Mouse (Mus musculus): ENCODE measurements around the gene Slc2a9. TPM values are rescaled to one million over a fixed set of nuclear protein-coding genes. Genes with fewer than 3 reads are reported as not detected.

The Slc2a9 gene
- polyA plus RNA-seq, 1 experiment from 2014 or later, result 0.64 TPM

DNA sequence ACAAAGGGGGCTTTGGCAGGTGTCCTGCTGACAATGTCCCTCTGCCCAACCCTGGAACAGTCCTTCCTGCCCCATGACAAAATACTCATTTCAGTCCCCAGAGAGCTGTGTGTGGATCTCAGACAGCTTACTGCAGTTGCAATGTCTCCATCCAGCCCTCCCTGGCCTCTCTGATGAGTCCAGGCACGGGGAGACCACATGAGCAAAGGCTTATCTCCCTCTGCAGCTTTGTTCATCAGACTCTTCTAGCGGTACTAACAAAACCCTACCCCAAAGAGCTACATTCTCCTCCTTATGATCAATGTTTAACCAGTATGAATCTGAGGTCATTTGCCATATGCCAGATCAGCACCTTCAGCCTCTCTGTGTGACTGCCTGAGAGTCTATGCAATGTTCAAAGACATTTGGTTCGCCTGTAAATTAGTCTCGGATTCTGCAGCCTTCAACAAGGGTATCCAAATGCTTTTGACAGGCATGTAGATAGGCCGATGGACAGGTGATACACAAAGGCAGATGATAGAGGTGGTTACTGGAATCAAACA is 36.3 kb downstream of the Slc2a9 start:
- H3K4me2 ChIP-seq (ENCODE audit: low read depth, low read length), result no peak overlapping the region
- no peak overlapping the region for H3K9ac ChIP-seq (ENCODE audit: low read length)
- H3K4me3 ChIP-seq (ENCODE audit: low read length), result no peak overlapping the region
- H3K27ac ChIP-seq (ENCODE audit: low read length), result no peak overlapping the region
- ATAC-seq (replicated peaks; ENCODE audit: extremely low read depth, insufficient read depth, low FRiP score), result no peak
- H3K4me1 ChIP-seq (ENCODE audit: control insufficient read depth, insufficient read depth, low read length), result no peaks in the 10 kb centered on the region
- WGBS, result 64% methylated on average over 5 of the region's 5 CpGs
- no peaks in the 10 kb centered on the region for H3K36me3 ChIP-seq (ENCODE audit: control insufficient read depth, insufficient read depth)
- no peaks in the 10 kb centered on the region; the same call in 1 of the 2 replicates for H3K27me3 ChIP-seq (ENCODE audit: control insufficient read depth, insufficient read depth, low read length)
- no peaks in the 10 kb centered on the region for H3K9me3 ChIP-seq (replicated peaks; ENCODE audit: control insufficient read depth, low read length)

DNA sequence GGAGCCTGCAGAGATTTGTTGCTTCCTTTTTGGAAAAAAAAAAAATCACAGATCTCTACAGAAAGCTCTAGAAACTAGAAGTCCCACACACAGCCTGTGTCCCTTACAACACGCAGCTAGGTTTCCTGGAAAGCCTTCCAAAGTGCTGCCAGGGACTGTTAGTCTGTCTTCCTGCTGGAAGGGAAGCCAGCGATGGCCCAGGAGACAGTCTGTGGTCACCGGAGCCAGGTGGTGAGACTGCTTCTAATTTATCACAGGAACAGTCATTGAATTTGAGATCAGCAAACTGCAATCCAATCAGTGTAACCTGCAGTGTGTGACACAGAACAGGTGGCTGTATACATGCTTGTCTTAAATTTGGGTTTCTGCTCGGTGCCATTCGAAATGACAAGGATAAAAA is 41.7 kb downstream of the Slc2a9 start:
- no peak overlapping the region for H3K4me2 ChIP-seq (ENCODE audit: low read depth, low read length)
- no peak for ATAC-seq (replicated peaks; ENCODE audit: extremely low read depth, insufficient read depth, low FRiP score)
- 78% methylated on average over 5 of the region's 5 CpGs for WGBS
- no peaks in the 10 kb centered on the region for H3K27me3 ChIP-seq (ENCODE audit: control insufficient read depth, insufficient read depth, low read length)
- H3K4me3 ChIP-seq (ENCODE audit: low read length), result no peak overlapping the region
- no peak overlapping the region for H3K9ac ChIP-seq (ENCODE audit: low read length)
- no peak overlapping the region for H3K27ac ChIP-seq (ENCODE audit: low read length)
- no peaks in the 10 kb centered on the region for H3K4me1 ChIP-seq (ENCODE audit: control insufficient read depth, insufficient read depth, low read length)
- H3K9me3 ChIP-seq (replicated peaks; ENCODE audit: control insufficient read depth, low read length), result no peaks in the 10 kb centered on the region
- H3K36me3 ChIP-seq (ENCODE audit: control insufficient read depth, insufficient read depth), result no peaks in the 10 kb centered on the region

GRCm38 (mm10) chr5:38450936-38451335 is 52.0 kb downstream of the Slc2a9 start:
- 73% methylated on average over 3 of the region's 3 CpGs for WGBS
- Histone ChIP-seq H3K27me3 (ENCODE audit: control insufficient read depth, insufficient read depth, low read length) (no peaks in the 10 kb centered on the region), H3K4me1 (ENCODE audit: control insufficient read depth, insufficient read depth, low read length) (no peaks in the 10 kb centered on the region), H3K4me2 (ENCODE audit: low read depth, low read length) (no peak overlapping the region), H3K9me3 (replicated peaks; ENCODE audit: control insufficient read depth, low read length) (no peaks in the 10 kb centered on the region), H3K9ac (ENCODE audit: low read length) (no peak overlapping the region), H3K4me3 (ENCODE audit: low read length) (no peak overlapping the region), H3K36me3 (ENCODE audit: control insufficient read depth, insufficient read depth) (no peaks in the 10 kb centered on the region), H3K27ac (ENCODE audit: low read length) (no peak overlapping the region)
- no peak for ATAC-seq (replicated peaks; ENCODE audit: extremely low read depth, insufficient read depth, low FRiP score)

DNA sequence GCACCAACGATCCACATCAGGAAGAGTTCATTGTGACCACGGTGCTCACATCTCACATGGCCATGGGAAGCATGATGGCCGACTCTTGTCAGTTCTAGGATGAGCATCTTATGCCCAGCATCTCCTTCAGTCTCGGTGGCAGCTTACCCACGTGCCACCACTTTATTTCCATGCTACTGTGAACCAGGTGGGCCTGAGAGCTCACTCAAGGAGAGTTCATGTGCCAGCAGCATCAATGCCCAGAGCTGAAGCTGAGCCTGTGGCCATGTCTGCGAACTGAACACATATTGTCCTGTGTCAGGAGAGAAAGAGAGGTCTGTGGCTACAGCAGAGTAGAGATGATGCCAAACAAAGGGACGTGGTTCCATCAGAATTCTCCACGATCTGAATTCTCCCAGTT is 53.3 kb downstream of the Slc2a9 start:
- H3K27me3 ChIP-seq (ENCODE audit: control insufficient read depth, insufficient read depth, low read length), result no peaks in the 10 kb centered on the region
- 81% methylated on average over 8 of the region's 8 CpGs for WGBS
- no peak overlapping the region for H3K4me2 ChIP-seq (ENCODE audit: low read depth, low read length)
- no peak overlapping the region for H3K9ac ChIP-seq (ENCODE audit: low read length)
- no peak overlapping the region for H3K27ac ChIP-seq (ENCODE audit: low read length)
- no peaks in the 10 kb centered on the region for H3K4me1 ChIP-seq (ENCODE audit: control insufficient read depth, insufficient read depth, low read length)
- H3K4me3 ChIP-seq (ENCODE audit: low read length), result no peak overlapping the region
- H3K36me3 ChIP-seq (ENCODE audit: control insufficient read depth, insufficient read depth), result no peaks in the 10 kb centered on the region
- ATAC-seq (replicated peaks; ENCODE audit: extremely low read depth, insufficient read depth, low FRiP score), result no peak
- no peaks in the 10 kb centered on the region for H3K9me3 ChIP-seq (replicated peaks; ENCODE audit: control insufficient read depth, low read length)

- no peak for ATAC-seq (replicated peaks; ENCODE audit: extremely low read depth, insufficient read depth, low FRiP score)
- 84% methylated on average over 3 of the region's 3 CpGs for WGBS
- Histone ChIP-seq H3K27me3 (ENCODE audit: control insufficient read depth, insufficient read depth, low read length) (no peaks in the 10 kb centered on the region), H3K9ac (ENCODE audit: low read length) (no peak overlapping the region), H3K4me2 (ENCODE audit: low read depth, low read length) (no peak overlapping the region), H3K27ac (ENCODE audit: low read length) (no peak overlapping the region), H3K9me3 (replicated peaks; ENCODE audit: control insufficient read depth, low read length) (no peaks in the 10 kb centered on the region), H3K36me3 (ENCODE audit: control insufficient read depth, insufficient read depth) (no peaks in the 10 kb centered on the region), H3K4me1 (ENCODE audit: control insufficient read depth, insufficient read depth, low read length) (no peaks in the 10 kb centered on the region), H3K4me3 (ENCODE audit: low read length) (no peak overlapping the region)
Observed at GRCm38 (mm10) chr5:38448121-38448520, 54.8 kb downstream of the Slc2a9 start.

DNA sequence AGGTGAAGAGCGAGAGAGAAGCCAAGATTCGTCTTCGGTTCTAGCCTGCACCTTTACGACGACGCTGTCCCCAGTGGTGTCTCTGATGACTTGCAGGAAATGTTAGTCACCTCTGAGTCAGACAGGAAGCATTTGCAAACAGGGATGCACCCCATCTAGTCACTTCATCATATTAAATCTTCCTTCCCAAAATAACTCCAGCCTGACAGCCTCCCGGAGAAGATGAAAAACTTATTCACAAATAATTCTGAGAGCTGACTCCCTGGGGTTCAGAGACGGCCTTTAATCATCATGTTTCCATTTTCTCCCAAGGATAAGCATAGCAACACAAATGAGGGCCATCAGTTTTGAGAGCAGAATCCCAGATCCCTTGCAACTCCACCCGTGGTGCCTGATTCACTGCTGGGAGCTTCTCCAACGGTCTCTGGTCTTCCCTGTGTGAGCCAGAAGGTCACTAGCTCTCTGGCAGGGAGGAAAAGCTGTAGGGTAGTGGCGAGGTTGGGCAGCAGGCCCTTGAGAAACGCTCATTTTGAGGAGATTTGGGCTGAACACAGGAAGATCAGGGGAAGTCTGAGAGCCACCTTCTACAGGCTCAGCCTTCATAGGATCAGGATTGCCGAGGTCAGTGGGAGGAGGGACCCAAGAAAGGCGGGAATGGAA is 56.5 kb downstream of the Slc2a9 start:
- no peak for ATAC-seq (replicated peaks; ENCODE audit: extremely low read depth, insufficient read depth, low FRiP score)
- WGBS, result 50% methylated on average over 14 of the region's 14 CpGs
- Histone ChIP-seq H3K4me2 (ENCODE audit: low read depth, low read length) (no peak overlapping the region), H3K27me3 (ENCODE audit: control insufficient read depth, insufficient read depth, low read length) (no peaks in the 10 kb centered on the region), H3K27ac (ENCODE audit: low read length) (no peak overlapping the region), H3K36me3 (ENCODE audit: control insufficient read depth, insufficient read depth) (no peaks in the 10 kb centered on the region), H3K4me1 (ENCODE audit: control insufficient read depth, insufficient read depth, low read length) (no peaks in the 10 kb centered on the region), H3K9me3 (replicated peaks; ENCODE audit: control insufficient read depth, low read length) (no peaks in the 10 kb centered on the region), H3K9ac (ENCODE audit: low read length) (no peak overlapping the region), H3K4me3 (ENCODE audit: low read length) (no peak overlapping the region)

- no peak overlapping the region for H3K9ac ChIP-seq (ENCODE audit: low read length)
- H3K4me3 ChIP-seq (ENCODE audit: low read length), result no peak overlapping the region
- 65% methylated on average over 10 of the region's 10 CpGs for WGBS
- ATAC-seq (replicated peaks; ENCODE audit: extremely low read depth, insufficient read depth, low FRiP score), result no peak
- H3K36me3 ChIP-seq (ENCODE audit: control insufficient read depth, insufficient read depth), result no peaks in the 10 kb centered on the region
- H3K4me1 ChIP-seq (ENCODE audit: control insufficient read depth, insufficient read depth, low read length), result no peaks in the 10 kb centered on the region
- no peak overlapping the region for H3K27ac ChIP-seq (ENCODE audit: low read length)
- H3K27me3 ChIP-seq (ENCODE audit: control insufficient read depth, insufficient read depth, low read length), result no peaks in the 10 kb centered on the region
- no peak overlapping the region for H3K4me2 ChIP-seq (ENCODE audit: low read depth, low read length)
- peaks cover 5% of the 10 kb centered on the region; the same call in 1 of the 2 replicates for H3K9me3 ChIP-seq (replicated peaks; ENCODE audit: control insufficient read depth, low read length)
Observed at GRCm38 (mm10) chr5:38441088-38441839, 61.7 kb downstream of the Slc2a9 start.

DNA sequence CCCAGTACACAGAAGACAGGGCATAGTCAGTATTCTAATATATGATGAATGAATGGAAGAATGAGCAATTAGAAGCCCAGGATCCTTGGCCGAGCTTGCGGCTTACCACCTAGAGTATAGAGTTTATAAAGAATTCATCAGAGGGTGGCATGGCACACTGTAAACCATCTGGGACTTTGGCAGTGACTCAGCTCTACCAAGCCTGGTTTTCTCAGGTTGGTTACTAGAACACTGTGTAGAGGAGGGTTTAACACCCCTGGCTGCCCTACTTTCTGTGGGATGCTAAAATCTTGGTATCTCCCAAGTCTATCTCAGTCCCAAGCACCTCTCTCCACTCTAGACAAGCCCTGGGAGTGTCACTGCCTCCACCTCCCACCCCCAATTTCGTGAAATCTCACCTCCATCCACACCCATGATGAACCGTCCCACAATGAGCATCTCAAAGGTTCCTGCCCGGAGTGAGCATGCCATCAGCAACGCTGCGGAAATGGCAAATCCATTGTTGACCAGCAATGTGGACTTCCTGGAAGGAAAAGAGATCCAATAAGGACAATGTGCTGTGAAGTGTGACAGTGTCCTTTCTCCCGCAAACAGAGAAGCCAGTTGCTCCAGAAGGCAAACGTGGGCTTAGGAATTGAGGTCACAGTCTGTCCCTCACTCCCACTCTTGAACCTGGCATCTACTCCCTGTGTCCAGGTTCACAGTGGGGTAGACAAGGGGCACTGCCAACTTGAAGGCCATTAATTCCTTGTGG is 62.5 kb downstream of the Slc2a9 start:
- no peak overlapping the region for H3K4me3 ChIP-seq (ENCODE audit: low read length)
- no peak overlapping the region for H3K27ac ChIP-seq (ENCODE audit: low read length)
- no peak for ATAC-seq (replicated peaks; ENCODE audit: extremely low read depth, insufficient read depth, low FRiP score)
- H3K4me2 ChIP-seq (ENCODE audit: low read depth, low read length), result no peak overlapping the region
- H3K36me3 ChIP-seq (ENCODE audit: control insufficient read depth, insufficient read depth), result no peaks in the 10 kb centered on the region
- peaks cover 5% of the 10 kb centered on the region; the same call in 1 of the 2 replicates for H3K9me3 ChIP-seq (replicated peaks; ENCODE audit: control insufficient read depth, low read length)
- no peak overlapping the region for H3K9ac ChIP-seq (ENCODE audit: low read length)
- H3K4me1 ChIP-seq (ENCODE audit: control insufficient read depth, insufficient read depth, low read length), result no peaks in the 10 kb centered on the region
- no peaks in the 10 kb centered on the region for H3K27me3 ChIP-seq (ENCODE audit: control insufficient read depth, insufficient read depth, low read length)
- WGBS, result 77% methylated on average over 9 of the region's 9 CpGs

- ATAC-seq (replicated peaks; ENCODE audit: extremely low read depth, insufficient read depth, low FRiP score), result no peak
- Histone ChIP-seq H3K4me1 (ENCODE audit: control insufficient read depth, insufficient read depth, low read length) (no peaks in the 10 kb centered on the region), H3K9me3 (replicated peaks; ENCODE audit: control insufficient read depth, low read length) (peaks cover 5% of the 10 kb centered on the region; the same call in 1 of the 2 replicates), H3K9ac (ENCODE audit: low read length) (no peak overlapping the region), H3K4me2 (ENCODE audit: low read depth, low read length) (no peak overlapping the region), H3K27me3 (ENCODE audit: control insufficient read depth, insufficient read depth, low read length) (no peaks in the 10 kb centered on the region), H3K27ac (ENCODE audit: low read length) (no peak overlapping the region), H3K36me3 (ENCODE audit: control insufficient read depth, insufficient read depth) (no peaks in the 10 kb centered on the region), H3K4me3 (ENCODE audit: low read length) (no peak overlapping the region)
- WGBS, result 90% methylated on average over 11 of the region's 11 CpGs
Observed at GRCm38 (mm10) chr5:38436681-38437080, 66.3 kb downstream of the Slc2a9 start.

Measured in heart, embryonic 16.5 days (tissue).